Mouse (Mus musculus) layer of hippocampus, postnatal 10 days (tissue): ENCODE measurements around the gene Actg2. TPM values are rescaled to one million over a fixed set of nuclear protein-coding genes. Genes with fewer than 3 reads are reported as not detected.
"Not testable (repeated sequence)": the region's sequence is repeated elsewhere in the genome, so short reads cannot be mapped to it uniquely, and the experiment has no call there.

Source experiments
- DNase-seq, 2 experiments: peaks; one replicate each; pipeline ENCODE4 v3.0.0; 2021; ENCODE audit warnings: low spot score in 2 of 2
- long read RNA-seq: library from polyadenylated mRNA; stranded (forward); transcript quantifications from one replicate; pipeline ENCODE4 v2.0.0, GENCODE M21; 2023
- total RNA-seq, 2 experiments: library from RNA; stranded (reverse); gene quantifications; 2 replicates each; pipeline ENCODE4 v1.2.3; 2021

The Actg2 gene
- under 1 TPM; 0.55 to 0.98 TPM for total RNA-seq
- long read RNA-seq, result 0 reads

DNA sequence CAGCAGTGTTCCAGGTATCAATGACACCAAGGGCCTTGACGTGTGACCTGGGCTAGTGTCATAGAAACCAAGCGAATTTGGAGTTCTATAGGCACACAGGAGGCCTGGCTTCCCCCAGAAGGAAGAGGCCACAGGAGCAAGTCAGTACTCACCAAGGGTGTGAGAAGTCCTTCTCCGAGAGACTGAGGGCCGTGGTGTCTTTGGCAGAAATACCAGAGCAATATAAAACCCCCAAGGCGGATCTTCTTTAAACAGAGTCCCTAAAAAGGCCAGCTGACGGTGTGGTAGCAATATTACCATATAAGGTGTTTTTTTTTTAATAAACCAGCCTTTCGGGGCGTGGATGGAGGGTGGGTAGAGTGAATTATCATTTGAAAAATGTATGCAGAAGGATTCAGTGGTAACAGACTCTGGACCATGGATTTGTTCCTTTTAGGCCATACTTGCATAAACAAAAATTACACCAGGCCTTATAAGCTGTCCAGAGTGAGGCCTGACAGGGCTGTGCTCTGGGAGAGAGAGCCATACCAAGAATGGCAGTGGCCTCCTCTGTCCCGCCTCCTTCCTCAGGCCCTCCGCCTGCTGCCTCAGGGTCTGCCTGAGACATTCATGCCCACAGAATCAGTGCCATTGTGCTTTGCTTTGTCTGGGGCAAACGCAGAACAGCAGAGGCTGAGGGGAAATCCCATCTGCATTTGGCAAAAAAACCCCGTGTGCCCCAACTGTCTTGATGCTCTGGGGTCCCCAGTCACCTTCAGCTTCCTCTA is at the start of gene Actg2:
Gene Actg2, minus strand, starts transcription at position 238 of the 767 bp plus-strand sequence.
- DNase-seq, result no peak

DNA sequence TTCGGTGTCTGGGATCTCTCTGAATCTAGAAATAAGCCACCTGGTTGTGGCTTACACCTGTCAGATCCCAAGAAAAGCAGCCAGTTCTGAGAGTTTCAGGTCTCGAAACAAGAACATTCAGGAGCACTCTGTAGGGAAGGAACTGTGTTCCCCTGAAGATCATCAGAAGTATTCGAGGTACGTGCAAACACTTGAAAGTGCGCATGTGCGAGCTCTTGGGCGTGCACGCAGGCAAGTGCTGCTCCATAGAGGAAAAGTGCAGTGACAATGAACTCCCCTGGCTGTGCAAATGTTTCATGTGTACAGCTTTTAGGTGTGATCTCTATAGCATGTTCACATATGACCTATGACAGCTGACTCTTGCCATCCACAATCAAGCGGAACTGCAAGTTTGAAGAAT is 49.3 kb upstream of the Actg2 start:
- DNase-seq, result not testable (repeated sequence)

DNA sequence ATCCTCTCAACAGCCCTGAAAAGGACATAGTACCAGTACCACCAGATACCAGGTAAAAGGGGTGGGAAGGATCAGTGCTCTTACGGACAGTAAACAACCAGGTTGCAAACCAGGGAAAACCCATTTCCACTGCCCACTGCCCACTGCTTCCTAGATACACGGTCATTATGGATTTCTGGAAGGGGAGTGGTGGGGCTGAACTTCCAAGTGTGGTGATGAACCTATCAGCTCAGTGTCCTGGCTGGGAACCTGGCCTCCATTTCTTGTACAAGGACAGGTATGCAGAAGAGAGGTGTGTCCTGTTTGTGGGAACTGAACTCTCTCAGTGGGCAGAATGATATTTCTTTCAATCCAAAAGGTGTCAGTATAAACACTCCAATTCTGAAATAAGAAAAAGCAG is 47.5 kb upstream of the Actg2 start:
- DNase-seq, result no peak

DNA sequence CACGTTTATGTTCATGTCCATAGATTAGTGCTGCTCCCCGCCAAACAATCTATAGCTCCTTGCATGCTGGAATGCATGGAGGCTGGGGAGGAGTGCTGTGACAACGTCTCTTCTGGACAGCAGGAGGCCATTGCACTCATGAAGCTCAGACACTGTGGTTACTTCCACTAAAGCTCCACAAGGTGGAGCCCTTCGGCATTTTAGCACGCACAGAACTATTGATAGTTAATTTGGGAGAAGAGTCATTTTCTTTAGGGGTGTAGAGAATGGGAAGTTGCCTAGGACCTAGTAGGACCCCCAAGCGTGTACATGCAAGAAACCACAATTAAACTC is 46.8 kb upstream of the Actg2 start:
- peak; percentile 39 to 55 for DNase-seq

DNA sequence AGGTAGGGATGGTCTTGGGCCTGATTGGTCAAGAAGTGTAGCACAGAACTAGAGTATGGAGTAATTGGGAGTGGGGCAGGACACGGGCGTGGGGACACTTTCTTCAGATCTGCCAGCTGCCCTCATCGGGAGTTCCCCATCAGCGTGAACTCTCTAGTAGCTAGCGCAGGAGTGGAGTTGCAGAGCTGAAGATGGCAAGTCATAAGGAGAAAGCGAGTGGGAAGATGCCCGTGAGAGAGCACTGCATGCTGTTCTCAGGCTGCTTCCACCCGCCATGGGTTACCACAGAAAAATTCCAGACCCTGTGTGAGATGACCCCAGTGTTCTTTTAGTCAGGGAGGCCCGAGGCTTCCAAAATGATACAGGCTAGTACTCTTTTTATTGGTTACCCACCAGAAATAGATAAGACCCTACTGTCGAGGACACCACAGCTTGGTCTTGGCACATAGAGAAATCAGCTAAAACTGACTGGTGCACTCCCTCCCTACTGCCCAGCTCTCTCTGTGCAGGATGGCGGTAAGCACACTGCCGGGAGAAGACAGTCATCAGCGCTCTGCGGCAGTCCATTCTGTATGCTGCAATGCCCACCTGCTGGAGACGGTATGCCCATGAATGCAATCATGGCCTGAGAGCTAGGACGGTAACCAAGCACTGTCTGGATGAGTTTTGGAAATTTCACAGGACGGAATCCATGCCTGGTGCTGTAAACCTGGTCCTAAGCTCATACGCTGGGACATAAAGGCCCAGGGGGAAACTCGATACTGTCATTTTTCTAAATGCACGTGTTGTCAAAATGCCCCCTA is 46.3 kb upstream of the Actg2 start:
- no peak for DNase-seq

DNA sequence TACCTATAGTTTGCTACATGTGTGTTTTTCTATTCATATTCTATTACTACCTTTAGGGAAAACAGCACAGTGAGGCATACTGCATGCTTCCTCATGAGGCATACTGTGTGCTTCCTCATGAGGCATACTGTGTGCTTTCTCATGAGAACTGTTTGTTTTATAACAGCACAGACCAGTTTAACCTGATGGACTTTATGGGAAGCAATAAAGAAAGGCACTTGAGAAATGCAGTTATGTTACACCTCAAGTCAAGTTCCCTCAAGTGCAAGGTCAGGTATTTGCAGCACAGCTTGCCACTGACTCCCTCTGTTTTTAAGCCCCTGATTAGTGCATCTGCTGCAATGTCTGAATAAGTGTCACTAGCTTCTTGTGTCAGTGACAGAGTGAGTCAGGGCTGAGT is 41.5 kb upstream of the Actg2 start:
- DNase-seq, result no peak

DNA sequence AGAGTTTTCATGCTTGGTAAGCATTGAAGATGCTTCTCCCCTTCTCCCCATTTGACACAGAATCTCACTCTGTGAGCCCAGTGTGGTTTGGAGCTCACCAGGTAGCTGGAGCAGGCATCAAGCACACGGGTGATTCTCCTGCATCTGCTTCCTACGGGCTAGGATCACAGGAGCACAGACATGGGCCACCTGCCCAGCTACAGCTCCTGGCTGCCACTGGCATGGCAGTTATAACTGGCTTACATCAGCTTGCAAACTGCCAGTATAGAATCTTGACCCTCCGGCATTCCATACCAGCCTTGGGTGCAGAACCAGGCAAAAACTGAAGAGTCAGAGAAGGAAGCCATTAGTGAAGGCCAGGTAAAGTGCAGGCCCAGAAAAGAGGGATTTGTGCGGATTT is 39.5 kb upstream of the Actg2 start:
- no peak for DNase-seq

DNA sequence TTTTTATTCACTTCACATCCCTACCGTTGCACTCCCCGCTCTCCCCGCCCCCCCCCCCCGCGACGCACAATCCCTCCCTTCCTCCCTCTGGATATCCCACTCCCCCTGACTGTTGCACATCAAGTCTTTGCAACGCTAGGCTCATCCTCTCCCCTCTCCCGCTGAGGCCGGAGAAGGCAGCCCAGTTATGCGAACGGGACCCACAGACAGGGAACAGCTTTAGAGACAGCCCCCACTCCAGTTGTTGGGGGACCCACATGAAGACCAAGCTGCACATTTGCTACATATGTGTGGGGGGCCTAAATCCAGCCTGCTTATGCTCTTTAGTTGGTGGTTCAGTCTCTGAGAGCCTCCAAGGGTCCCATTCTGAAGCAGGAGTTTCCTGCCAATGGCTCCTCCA is 36.6 kb upstream of the Actg2 start, which contains the start of gene Stambp:
Gene Stambp, minus strand, starts transcription at position 59 of the 400 bp plus-strand sequence.
- DNase-seq, result peak; percentile 25 to 43

DNA sequence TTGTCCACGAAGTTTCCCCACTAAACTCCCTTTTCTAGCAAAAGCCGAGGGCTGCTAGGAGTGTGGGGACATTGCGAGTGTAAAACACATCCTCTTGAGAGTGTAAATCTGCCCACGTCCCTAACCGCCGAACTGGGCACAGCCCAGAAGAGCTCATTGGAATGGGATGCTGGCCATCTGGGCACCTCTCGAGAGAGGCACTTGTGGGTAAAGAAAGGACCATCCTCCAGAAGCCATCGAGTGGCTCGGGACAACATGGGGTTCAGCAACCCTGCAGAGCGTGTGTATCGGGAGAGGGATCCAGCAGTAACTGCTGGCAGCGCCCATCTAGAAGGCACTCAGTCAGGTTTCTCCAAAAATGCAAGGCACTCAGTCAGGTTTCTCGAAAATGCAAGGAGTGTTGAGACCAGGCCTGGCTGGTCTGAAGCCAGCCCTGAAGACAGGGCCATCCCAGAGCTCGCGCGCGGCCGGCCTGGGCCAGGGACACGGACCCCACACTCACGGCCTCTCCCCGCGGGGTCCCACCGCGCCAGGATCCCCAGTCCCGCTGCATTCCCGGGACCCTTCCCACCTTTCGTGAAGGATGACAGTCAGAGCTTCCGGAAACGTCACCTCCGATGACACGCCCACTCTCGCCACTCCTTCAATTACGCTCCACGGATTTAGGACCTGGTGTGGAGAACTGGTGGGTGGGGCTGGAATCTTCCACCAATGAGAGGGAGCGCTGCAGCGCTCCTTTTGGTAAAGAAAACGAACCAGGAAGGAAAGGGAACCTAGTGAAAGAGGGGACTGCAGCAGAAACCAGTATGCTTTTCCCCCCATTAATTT is 36.0 kb upstream of the Actg2 start:
- peak; percentile 87 to 90 for DNase-seq

DNA sequence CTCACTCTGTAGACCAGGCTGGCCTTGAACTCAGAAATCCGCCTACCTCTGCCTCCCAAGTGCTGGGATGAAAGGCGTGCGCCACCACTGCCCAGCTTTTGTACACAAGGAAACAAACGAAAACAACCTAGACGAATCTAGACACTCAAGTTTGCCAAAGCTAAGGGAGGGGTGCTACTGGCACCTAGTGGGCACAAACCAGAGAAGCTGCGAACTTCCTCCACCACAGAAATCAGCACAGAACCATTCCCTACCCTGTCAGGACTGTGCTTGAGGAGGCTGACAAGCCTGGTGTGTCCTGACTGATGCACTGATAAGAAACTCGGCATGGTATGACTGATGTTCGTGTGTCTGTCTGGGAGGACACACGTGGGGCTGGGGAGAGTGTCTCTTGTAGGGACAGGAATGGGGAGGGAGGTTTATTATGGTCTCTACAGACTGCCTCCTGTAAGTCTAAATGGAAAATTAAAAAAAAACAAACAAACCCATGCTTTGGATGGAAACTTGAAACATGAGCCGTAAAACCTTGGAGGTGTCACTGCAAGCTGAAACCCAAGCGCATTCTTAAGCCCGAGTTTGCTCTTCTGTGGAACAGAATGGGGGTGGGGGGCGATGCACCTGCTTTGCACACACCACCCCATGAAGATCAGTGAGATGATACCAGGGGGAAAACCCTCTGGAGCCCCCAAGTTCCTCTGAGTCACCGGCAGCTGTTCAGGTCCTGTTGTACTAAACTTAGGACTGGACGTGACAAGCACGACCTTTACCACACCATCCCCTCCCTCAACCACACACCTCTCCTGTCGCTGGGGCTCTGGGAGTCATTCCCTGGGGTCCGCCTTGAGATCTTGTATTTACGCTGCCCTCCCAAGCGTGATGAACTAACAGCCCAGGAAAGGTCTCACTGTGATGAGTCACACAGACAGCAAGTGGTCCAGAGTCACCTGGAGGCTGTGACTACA is 33.1 kb upstream of the Actg2 start:
- DNase-seq, result peak in 1 of 2 experiments; percentile 33

DNA sequence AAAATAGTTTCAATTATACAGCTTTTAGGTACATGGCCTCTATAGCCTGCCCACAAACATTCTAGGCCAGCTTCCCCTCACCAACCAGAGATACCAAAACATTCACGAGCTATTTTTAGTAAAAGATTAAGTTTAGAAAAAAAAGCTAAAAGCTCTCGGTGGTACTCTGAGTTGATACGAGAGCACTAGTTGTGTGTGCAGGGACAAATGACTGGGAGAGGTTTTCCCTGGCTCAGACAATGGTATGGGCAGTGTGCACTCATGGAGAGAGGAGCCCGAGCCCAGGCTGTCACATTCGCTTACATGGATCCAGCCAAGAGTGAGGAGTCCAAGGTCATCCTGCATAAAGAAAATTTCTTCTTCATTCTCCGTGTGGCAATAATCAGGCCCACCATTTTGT is 19.9 kb upstream of the Actg2 start:
- DNase-seq, result no peak

DNA sequence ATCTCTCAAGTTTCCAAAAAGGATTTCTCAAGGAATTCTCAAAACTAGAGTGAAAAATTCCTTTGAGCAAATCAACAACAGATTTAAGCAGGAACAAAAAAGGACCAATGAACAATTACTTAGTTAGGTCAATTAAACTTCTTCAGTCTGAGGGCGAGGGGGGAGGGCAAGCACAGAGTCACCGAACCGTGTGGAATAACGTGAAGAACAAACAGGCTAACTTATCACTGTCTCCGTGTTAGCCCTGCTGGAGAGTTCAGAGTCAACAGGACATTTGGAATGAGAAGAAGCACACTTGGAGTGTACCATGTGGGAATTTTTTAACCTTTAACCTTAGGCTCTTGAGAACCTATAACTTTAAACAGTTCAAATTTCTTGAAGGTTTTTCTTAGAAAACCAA is 12.3 kb upstream of the Actg2 start:
- no peak for DNase-seq

DNA sequence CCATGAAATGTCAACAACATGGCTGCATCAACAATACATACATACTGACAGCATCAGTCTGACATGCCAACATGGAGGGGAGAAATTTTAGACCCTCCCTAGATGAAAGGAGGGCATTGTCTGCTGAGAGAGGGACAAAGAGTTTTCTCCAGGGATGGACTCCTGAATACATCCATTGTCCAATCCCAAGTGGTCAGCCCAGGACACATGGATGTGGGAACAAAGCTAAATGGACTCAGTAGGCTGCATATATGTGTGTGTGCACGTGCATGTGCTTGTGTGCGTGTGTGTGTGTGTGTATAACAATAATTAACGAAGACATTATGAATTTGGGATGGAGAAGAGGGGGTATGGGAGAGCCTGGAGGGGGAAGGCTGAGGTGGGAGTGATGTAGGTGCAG is 9.7 kb upstream of the Actg2 start:
- DNase-seq, result no peak

DNA sequence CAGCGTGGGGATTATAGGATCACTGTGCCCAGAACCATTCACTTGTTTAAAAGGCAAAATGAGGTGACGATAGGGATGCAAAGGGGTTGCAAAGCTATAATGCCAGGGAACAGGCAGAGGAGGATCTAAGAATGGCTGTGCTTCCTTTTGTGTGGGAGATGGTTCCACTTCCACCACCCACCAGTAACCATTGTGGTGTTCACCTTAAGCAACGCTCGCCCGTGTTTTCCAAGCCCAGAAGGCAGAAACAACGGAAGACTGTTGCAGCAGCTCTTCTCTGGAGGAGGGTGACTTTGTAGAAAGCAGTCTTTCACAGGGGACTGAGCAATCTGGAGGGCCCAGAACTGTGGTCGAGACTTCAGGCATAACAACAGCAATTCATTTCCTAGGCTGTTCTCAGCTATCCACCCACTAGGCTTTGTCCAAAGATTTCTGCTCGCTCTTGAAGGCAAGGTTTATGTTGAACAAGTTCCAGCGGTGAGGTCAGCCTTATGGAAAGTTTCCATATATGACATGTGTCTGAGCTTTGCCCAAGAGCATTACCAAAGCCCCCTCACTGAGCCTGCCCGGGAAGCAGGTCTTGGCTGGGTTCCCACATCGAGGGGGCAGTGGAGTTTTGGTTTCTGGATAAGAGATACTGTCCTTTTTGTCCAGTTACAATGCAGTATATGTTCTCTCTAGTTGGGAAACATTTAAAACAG is 5.8 kb upstream of the Actg2 start:
- no peak for DNase-seq

DNA sequence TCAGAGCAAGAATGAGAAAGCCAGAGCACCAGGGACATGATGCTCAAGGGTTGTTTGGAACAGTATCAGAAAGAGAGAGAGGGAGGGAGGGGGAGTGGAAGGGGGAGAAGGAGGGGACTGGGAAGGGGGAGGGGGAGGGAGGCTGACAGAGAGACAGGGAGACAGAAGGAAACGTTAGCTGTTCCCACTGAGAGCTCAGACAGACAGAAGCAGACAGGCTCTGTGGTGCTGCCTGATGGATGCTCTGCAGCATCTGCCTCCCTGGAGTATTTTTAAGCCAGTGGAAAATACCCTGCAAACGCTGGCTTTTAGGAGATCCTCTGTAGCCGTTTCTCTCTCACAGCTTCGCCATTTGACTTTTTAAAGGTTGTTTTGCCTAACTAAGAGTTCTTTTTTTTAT is 4.0 kb upstream of the Actg2 start:
- DNase-seq, result peak in 1 of 2 experiments; percentile 25

DNA sequence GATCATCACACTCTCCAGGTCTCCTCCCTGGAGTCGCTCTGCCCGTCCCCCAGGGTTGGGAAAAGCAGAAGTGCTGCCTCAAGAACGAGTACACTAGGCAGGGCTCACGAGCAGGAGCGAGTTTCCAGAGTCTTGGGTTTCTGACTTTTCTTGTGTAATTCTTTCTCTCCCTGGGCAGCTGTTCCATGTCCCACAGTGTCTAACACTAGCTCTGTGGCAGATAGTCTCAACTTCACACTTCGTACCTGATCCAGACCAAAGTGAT is 662 bp upstream of the Actg2 start:
- no peak for DNase-seq

DNA sequence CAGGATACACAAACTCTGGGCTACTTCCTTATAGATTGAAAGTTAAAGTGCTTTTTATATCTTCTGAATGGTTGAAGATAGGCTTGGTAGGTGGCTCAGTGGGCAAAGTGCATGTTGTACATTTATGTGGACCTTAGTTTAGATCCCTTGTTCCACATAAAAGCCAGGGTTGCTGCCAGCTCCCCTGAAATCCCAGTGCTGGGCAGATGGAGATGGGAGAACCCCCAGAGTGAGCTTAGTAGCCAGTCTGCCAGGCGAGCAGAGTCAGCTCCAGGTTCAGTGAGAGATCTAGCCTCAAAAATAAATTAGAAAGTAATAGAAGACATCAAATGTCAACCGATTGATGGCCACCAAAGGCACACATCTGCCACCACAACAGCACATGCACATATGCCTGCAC is 3.5 kb downstream of the Actg2 start:
- DNase-seq, result no peak

DNA sequence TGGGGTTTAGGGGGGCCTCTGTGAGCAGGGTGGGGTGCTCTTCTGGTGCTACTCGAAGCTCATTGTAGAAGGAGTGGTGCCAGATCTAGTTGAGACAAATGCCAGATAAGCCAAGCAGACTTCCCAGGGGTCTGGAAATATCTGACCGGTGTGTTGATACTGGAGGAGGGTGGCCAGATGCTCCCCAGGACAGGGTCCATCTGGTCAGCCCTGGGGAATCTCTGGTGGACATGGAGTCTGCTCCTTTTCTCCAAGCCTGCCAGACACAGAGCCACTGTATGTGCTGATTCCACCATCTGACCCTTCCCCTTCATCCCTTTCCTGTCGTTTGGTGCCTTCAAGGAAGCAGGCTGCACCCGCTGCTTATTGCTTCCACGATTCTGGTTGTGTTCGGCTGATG is 12.9 kb downstream of the Actg2 start:
- DNase-seq, result no peak

DNA sequence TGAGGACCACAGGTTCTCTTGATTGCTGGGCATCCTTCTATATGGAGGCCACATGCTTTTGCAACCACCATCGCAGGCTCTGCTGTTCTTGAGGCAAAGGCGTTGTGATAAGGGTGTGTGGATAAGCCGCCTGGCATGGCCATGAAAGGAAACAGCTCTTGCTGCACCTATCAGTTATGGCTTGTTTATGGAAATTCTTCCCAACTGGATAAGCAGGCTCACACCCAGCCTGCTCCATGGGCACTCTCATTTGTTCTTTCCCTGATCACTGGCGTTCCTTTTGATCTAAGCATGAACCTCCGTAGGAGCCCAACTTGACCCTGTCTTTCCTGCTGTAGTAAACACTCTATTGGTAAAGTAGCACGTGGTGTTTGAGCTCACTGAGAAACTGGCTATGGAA is 14.3 kb downstream of the Actg2 start:
- no peak for DNase-seq

DNA sequence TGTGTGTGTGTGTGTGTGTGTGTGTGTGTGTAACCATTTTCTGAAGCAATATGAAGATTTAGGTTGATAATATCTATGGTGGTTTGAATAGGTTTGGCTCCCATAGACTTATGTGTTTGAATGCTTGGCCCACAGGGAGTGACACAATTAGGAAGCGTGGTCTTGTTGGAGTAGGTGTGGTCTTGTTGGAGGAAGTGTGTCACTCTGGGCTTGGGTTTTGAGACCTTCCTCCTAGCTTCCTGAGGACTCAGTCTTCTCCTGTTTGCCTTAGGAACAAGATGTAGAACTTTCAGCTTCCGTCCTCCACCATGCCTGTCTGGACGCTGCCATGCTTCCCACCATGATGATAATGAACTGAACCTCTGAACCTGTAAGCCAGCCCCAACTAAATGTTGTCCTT is 17.4 kb downstream of the Actg2 start:
- no peak for DNase-seq
